Mouse (Mus musculus): ENCODE measurements around the gene Itpkb. TPM values are rescaled to one million over a fixed set of nuclear protein-coding genes. Genes with fewer than 3 reads are reported as not detected.

The Itpkb gene
- total RNA-seq, 2 experiments from 2014 or later, result 14.0 to 14.3 TPM

GRCm38 (mm10) chr1:180312792-180313311 is 17.4 kb upstream of the Itpkb start:
- intact Hi-C loops (cut with DNase I), result no loop called here
- no peak for DNase-seq (ENCODE audit: low spot score in 2 of 2)

GRCm38 (mm10) chr1:180313517-180314440 is 16.5 kb upstream of the Itpkb start:
- peak in 1 of 2 experiments; percentile 30 for DNase-seq (ENCODE audit: low spot score in 2 of 2)
- intact Hi-C loops (cut with DNase I), result no loop called here

- intact Hi-C loops (cut with DNase I), result no loop called here
- no peak for DNase-seq (ENCODE audit: low spot score in 2 of 2)
These were observed 15.6 kb upstream of the Itpkb start for GRCm38 (mm10) chr1:180314641-180315040.

- intact Hi-C loops (cut with DNase I), result no loop called here
These were observed 15.2 kb upstream of the Itpkb start for GRCm38 (mm10) chr1:180315127-180315526.

GRCm38 (mm10) chr1:180317450-180317849 is 12.8 kb upstream of the Itpkb start:
- intact Hi-C loops (cut with DNase I), result no loop called here

More at GRCm38 (mm10) chr1:180315127-180315526, 15.2 kb upstream of the Itpkb start:
- DNase-seq (ENCODE audit: low spot score in 2 of 2), result no peak

GRCm38 (mm10) chr1:180318407-180318806 is 11.9 kb upstream of the Itpkb start:
- intact Hi-C loops (cut with DNase I), result no loop called here
- no peak for DNase-seq (ENCODE audit: low spot score in 2 of 2)

More at GRCm38 (mm10) chr1:180317450-180317849, 12.8 kb upstream of the Itpkb start:
- DNase-seq (ENCODE audit: low spot score in 2 of 2), result no peak

- intact Hi-C loops (cut with DNase I), result loop anchor here (5.0 kb wide), 1 partner anchor 33 kb away; no protein-coding TSS in a partner anchor
- no peak for DNase-seq (ENCODE audit: low spot score in 2 of 2)
These were observed 10.4 kb upstream of the Itpkb start for GRCm38 (mm10) chr1:180319895-180320294.

GRCm38 (mm10) chr1:180322896-180323295 is 7.4 kb upstream of the Itpkb start:
- DNase-seq (ENCODE audit: low spot score in 2 of 2), result no peak
- intact Hi-C loops (cut with DNase I), result loop anchor here (5.0 kb wide), 1 partner anchor 36 kb away; no protein-coding TSS in a partner anchor

- no peak for DNase-seq (ENCODE audit: low spot score in 2 of 2)
- intact Hi-C loops (cut with DNase I), result loop anchor here (5.0 kb wide), 1 partner anchor 36 kb away; no protein-coding TSS in a partner anchor
These were observed 6.8 kb upstream of the Itpkb start for GRCm38 (mm10) chr1:180323491-180323890.

- intact Hi-C loops (cut with DNase I), result loop anchor here (5.0 kb wide), 1 partner anchor 37 kb away; no protein-coding TSS in a partner anchor
- DNase-seq (ENCODE audit: low spot score in 2 of 2), result no peak
These were observed 6.0 kb upstream of the Itpkb start for GRCm38 (mm10) chr1:180324271-180324670.

- DNase-seq (ENCODE audit: low spot score in 2 of 2), result no peak
- intact Hi-C loops (cut with DNase I), result no loop called here
These were observed 1.3 kb upstream of the Itpkb start for GRCm38 (mm10) chr1:180328794-180329665.

- intact Hi-C loops (cut with DNase I), result loop anchor here (5.0 kb wide), 4 partner anchors 38 to 78 kb away; no protein-coding TSS in a partner anchor
- no peak for DNase-seq (ENCODE audit: low spot score in 2 of 2)
These were observed 579 bp upstream of the Itpkb start for GRCm38 (mm10) chr1:180329706-180330105.

GRCm38 (mm10) chr1:180330707-180331545 is 641 bp downstream of the Itpkb start:
- peak in 1 of 2 experiments; percentile 24 for DNase-seq (ENCODE audit: low spot score in 2 of 2)

GRCm38 (mm10) chr1:180331546-180332075 is 1.3 kb downstream of the Itpkb start:
- intact Hi-C loops (cut with DNase I), result loop anchor here (5.0 kb wide), 4 partner anchors 36 to 76 kb away; no protein-coding TSS in a partner anchor
- no peak for DNase-seq (ENCODE audit: low spot score in 2 of 2)

More at GRCm38 (mm10) chr1:180330707-180331545, 641 bp downstream of the Itpkb start:
- intact Hi-C loops (cut with DNase I), result loop anchor here (5.0 kb wide), 4 partner anchors 36 to 76 kb away; no protein-coding TSS in a partner anchor

- intact Hi-C loops (cut with DNase I), result loop anchor here (5.0 kb wide), 4 partner anchors 35 to 75 kb away; no protein-coding TSS in a partner anchor
- peak; percentile 52 to 55 for DNase-seq (ENCODE audit: low spot score in 2 of 2)
These were observed 2.0 kb downstream of the Itpkb start for GRCm38 (mm10) chr1:180332076-180332927.

GRCm38 (mm10) chr1:180332928-180333440 is 2.7 kb downstream of the Itpkb start:
- no peak for DNase-seq (ENCODE audit: low spot score in 2 of 2)
- intact Hi-C loops (cut with DNase I), result loop anchor here (5.0 kb wide), 4 partner anchors 34 to 74 kb away; no protein-coding TSS in a partner anchor

- intact Hi-C loops (cut with DNase I), result loop anchor here (5.0 kb wide), 4 partner anchors 34 to 74 kb away; no protein-coding TSS in a partner anchor
- DNase-seq (ENCODE audit: low spot score in 2 of 2), result no peak
These were observed 3.3 kb downstream of the Itpkb start for GRCm38 (mm10) chr1:180333588-180333987.
